Mouse (Mus musculus) gastrocnemius, adult 8-10 months (tissue): ENCODE results near the gene Cep72. TPM values are rescaled to one million over a fixed set of nuclear protein-coding genes. Genes with fewer than 3 reads are reported as not detected.
A peak's percentile ranks its signal among the peaks of the same experiment; 100 is the strongest.
"Not testable (repeated sequence)": the region's sequence is repeated elsewhere in the genome, so short reads cannot be mapped to it uniquely, and the experiment has no call there.

ENCODE experiments used
- DNase-seq, 2 experiments: peaks; one replicate each; pipeline ENCODE4 v3.0.0; 2022; ENCODE audit warnings: low spot score in 2 of 2
- total RNA-seq, 4 experiments: library from RNA; stranded (reverse); gene quantifications; 2 replicates each; pipeline ENCODE4 v1.2.4; 2022

Gene Cep72
- total RNA-seq, 4 experiments from 2014 or later, result 0.12 to 0.48 (median 0.34) TPM; not detected in 1

GRCm38 (mm10) chr13:74031133-74031532, 31.0 kb downstream of the Cep72 start:
- DNase-seq, result no peak

- no peak for DNase-seq
Observed at GRCm38 (mm10) chr13:74030691-74031090, 31.4 kb downstream of the Cep72 start.

GRCm38 (mm10) chr13:74029013-74029412, 33.1 kb downstream of the Cep72 start:
- no peak for DNase-seq

- DNase-seq, result no peak
Observed at GRCm38 (mm10) chr13:74028116-74028515, 34.0 kb downstream of the Cep72 start.

GRCm38 (mm10) chr13:74026215-74026614, 35.9 kb downstream of the Cep72 start:
- DNase-seq, result peak in 1 of 2 experiments; percentile 24

GRCm38 (mm10) chr13:74025151-74026081, 36.7 kb downstream of the Cep72 start:
- DNase-seq, result no peak

- not testable (repeated sequence) for DNase-seq
Observed at GRCm38 (mm10) chr13:74019006-74019405, 43.1 kb downstream of the Cep72 start.

- DNase-seq, result no peak
Observed at GRCm38 (mm10) chr13:74017426-74017825, 44.7 kb downstream of the Cep72 start.

- no peak for DNase-seq
Observed at GRCm38 (mm10) chr13:74015908-74016307, 46.2 kb downstream of the Cep72 start.

- no peak for DNase-seq
Observed at GRCm38 (mm10) chr13:74010678-74011077, 51.4 kb downstream of the Cep72 start.

GRCm38 (mm10) chr13:74009791-74010614, 52.1 kb downstream of the Cep72 start:
- peak in 1 of 2 experiments; percentile 28 for DNase-seq

GRCm38 (mm10) chr13:74008948-74009718, 53.0 kb downstream of the Cep72 start, which contains the start of gene Tppp:
TSS of gene Tppp (plus strand) at chr13:74009407.
- DNase-seq, result peak; percentile 91 to 94

- DNase-seq, result not testable (repeated sequence)
Observed at GRCm38 (mm10) chr13:74008216-74008615, 53.9 kb downstream of the Cep72 start.

- DNase-seq, result not testable (repeated sequence)
Observed at GRCm38 (mm10) chr13:74006881-74007280, 55.2 kb downstream of the Cep72 start.

- DNase-seq, result no peak
Observed at GRCm38 (mm10) chr13:74001492-74001891, 60.6 kb downstream of the Cep72 start.

GRCm38 (mm10) chr13:74000961-74001360, 61.1 kb downstream of the Cep72 start:
- DNase-seq, result no peak

- no peak for DNase-seq
Observed at GRCm38 (mm10) chr13:74000519-74000918, 61.6 kb downstream of the Cep72 start.

GRCm38 (mm10) chr13:73996456-73996855, 65.6 kb downstream of the Cep72 start:
- DNase-seq, result no peak

- no peak for DNase-seq
Observed at GRCm38 (mm10) chr13:73991267-73991666, 70.8 kb downstream of the Cep72 start.

GRCm38 (mm10) chr13:73990761-73991160, 71.3 kb downstream of the Cep72 start:
- DNase-seq, result no peak

- no peak for DNase-seq
Observed at GRCm38 (mm10) chr13:73990325-73990724, 71.8 kb downstream of the Cep72 start.
